Mouse (Mus musculus): ENCODE measurements around the gene Ublcp1. TPM values are rescaled to one million over a fixed set of nuclear protein-coding genes. Genes with fewer than 3 reads are reported as not detected.
A peak's percentile ranks its signal among the peaks of the same experiment; 100 is the strongest.
"Not testable (repeated sequence)": the region's sequence is repeated elsewhere in the genome, so short reads cannot be mapped to it uniquely, and the experiment has no call there.

Ublcp1 gene
- polyA plus RNA-seq, 1 experiment from 2014 or later: 55.3 TPM

DNA sequence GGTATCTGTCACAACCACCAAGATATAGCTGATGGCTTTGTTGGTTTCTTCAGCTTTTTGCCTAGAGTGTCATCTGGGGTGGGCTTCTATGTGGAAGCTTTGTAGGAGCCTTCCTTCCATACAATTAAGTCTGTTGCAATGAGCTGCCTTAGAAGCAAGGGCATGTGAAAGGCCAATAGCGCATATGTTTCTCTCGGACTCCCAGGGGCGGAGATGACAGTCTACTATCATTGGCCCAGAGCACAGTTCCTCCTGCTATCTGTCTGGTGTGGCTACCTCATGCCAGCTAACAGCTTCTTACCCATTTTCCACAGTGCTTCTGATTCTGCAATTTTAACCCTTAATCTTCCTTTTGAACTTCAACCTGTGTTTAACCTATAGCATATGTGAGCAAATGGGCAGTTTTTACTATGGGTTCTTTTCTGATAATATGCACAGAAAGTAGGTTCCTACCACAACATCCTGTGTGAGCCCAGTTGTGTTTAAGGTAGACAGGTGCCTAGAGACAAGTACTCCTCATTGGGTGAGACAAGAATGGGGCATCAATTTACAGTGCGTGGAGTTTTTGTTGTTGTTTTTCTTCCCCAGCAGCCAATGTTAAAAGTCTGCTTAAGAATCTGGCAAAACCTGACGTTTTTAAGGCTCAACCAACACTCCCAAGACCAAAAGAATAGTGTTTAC, 24.5 kb upstream of the Ublcp1 start:
- peak; percentile 56 for DNase-seq (ENCODE audit: low spot score)

DNA sequence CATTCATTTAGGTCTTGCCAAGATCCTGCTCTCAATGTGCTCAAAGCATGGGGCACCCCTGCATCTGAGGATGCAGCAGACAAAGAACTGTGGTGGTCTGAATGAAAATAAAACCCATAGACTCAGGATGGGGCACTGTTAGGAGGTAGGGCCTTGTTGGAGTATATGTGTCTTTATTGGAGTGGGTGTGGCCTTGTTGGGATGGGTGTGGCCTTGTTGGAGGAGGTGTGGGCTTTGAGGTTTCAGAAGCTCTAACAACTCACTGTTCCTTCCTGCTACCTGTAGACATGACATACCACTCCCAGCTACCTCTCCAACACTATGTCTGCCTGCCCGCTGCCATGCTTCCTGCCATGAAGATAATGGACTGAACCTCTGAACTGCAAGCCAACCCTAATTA, 18.8 kb upstream of the Ublcp1 start:
- DNase-seq (ENCODE audit: low spot score): no peak

DNA sequence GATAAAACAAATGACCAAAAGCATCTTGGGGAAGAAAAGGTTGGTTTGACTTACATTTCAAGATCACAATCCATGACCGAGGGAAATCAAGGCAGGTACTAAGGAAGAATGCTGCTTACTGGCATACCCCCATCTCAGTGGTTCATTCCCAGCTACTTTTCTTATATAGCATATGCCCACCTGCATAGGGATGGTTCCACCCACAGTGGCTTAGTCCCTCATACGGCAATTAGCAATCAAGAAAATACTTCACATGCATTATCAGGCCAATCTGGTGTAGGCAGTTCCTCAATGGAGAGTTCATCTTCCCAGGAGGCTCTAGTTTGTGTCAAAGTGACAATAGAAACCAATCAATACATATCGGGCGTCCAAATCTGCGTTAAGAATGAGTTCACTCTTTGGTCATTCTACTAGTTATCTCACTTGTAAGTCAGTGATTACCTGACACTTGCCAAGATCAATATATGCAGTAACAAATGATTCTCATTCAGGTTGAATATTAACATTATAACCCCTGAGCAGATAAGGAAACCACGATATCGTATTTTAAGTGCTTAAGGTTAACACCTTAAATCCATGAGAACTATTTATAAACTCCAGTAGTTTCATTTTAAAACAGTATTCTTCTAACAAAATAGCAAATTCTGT, 14.9 kb upstream of the Ublcp1 start:
- DNase-seq (ENCODE audit: low spot score): no peak

DNA sequence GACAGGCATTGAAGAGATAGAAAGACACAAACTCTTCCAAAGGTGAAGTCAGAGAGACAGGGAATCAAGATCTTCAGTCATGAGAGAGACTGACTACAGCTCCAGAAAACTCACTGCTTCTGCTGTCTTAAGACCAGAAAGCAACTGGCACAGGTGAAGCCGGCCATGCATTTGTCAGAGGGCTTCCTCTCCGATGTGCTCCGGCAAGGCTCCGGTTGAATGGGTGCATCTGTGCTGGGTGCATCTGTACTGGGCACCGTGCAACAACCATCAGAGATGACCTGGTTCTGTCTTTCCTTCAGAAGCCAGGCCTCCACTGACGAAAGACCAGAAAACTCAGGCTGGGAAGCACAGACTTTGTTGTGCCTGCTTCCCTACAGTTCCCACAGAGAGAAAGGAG, 9.9 kb upstream of the Ublcp1 start:
- DNase-seq (ENCODE audit: low spot score): no peak

DNA sequence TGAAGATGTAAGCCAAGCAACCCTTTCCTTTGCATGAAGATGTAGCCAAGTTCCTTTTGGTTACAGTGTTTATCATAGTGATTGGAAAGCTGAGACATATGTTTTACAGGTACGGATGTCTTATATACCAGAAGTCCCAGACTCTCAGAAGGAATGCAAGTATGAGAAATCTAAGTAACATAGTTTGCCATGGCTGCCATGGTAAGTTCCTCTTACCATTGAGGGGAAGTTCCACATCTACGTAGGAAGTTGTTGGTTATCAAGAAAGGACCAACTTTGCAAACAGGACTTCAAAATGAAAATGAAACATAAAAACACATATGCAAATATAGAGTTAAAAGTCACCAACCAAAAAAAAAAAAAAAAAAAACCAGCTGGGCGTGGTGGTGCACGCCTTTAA, 8.1 kb upstream of the Ublcp1 start:
- no peak for DNase-seq (ENCODE audit: low spot score)

GRCm38 (mm10) chr11:44476445-44476844, 6.1 kb upstream of the Ublcp1 start:
- DNase-seq (ENCODE audit: low spot score): peak; percentile 68

DNA sequence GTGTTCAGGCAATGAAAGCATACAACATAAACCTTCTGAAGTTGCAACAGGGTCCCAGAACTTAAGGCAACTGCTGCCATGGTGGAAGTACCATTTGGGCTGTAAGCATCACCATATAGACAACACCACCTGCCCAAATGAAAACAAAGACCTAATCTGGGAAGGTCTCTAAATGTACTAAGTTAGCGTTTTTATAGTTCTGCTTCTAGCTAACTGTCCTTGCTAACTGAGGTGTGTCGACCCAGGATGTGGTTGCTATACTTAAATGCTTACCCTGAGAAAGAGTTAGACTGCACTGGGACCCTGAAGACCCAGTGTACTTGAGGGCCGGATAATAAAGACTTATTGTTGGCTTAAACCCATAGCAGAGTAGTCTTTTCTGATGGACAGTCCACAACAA, 5.2 kb upstream of the Ublcp1 start:
- peak; percentile 33 for DNase-seq (ENCODE audit: low spot score)

DNA sequence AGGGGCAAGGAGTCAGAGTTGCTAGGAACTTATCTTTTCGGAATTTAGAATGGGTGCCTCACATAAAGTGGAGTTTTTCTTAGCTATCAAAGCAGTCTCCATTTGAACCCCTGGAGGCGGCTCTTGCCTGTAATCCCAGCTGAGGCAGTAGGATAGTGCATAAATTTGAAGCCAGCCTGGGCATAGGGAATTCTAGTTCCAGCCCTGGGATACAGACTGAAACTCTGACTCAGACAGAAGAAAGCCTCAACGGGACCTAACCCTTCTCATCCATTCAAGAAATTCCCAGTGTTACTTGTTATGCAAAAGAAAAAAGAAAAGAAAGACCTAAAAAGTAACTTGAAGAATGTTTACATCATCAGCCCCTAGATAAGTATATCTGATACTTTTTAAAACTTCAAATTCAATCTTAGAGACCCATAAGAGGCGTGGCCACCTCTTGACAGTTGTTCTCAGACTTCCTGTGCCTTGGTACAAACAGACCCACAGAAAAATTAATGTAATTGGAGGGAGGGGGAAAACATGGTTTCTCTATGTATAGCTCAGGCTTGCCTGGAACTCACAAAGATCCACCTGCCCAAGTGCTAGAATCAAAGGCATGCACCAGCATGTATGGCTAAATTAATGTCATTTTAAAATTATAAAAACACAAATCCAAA, 1.2 kb upstream of the Ublcp1 start:
- peak; percentile 43 for DNase-seq (ENCODE audit: low spot score)

DNA sequence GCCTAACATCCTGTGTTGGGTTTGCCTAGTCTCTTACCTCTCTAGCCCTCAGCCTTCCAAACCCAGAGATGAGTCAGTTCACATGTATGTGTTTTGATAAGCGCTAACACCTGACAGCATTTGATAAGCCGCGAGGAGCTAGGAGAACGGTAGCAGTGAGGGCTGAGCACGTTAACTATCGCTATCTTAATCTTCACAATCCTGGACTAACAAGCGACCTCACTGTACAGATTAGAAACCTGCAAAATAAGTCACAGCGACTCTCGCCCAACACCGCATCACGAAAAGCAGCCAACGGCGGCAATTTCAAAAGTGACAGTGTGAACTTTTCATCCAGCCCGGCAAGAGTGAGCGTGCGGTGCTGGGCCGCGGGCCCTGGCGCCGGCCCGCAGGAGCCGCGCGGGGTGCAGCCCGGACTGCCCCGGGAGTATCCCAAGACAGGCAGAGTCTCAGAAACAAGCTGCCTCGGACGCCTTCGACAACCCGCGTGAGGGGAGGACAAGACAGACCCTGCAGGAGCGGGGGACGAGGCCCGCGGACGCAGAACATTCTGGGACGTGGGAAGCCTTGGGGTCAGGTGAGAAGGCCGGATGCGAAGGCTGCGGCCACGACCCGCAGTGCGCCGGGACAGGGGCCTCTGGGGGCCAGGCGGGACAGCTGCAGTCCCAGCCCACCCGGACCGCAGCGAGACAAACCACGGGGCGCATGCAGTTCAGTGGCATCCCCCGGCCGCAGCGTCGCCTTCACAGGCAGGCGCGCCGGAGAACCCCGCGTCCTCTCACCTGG, 459 bp downstream of the Ublcp1 start:
- DNase-seq (ENCODE audit: low spot score): peak; percentile 66

- DNase-seq (ENCODE audit: low spot score): no peak
These were observed 1.9 kb downstream of the Ublcp1 start for GRCm38 (mm10) chr11:44468306-44468790.

DNA sequence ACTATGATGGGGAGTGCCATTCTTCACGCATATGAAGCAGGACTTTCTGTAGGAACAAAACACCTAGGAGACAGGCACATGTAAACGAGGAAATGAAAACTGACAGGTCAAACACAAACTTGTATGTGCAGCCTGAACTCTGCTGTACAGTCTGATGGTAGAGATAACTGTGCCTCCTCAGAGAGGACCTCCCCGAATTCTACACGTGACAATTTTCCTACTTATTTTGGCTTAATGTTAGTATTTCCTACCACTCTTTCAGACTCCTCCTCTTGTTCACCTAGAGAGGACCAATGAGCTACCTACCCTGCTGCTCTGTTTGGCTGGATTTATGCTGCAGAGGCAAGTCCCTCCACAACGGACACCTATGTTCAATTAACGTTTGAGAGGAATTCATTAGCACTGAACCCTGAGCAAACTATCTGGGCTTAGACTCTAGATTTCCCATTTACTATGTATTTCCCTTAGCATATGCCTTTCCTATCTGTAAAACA, 3.3 kb downstream of the Ublcp1 start:
- no peak for DNase-seq (ENCODE audit: low spot score)

DNA sequence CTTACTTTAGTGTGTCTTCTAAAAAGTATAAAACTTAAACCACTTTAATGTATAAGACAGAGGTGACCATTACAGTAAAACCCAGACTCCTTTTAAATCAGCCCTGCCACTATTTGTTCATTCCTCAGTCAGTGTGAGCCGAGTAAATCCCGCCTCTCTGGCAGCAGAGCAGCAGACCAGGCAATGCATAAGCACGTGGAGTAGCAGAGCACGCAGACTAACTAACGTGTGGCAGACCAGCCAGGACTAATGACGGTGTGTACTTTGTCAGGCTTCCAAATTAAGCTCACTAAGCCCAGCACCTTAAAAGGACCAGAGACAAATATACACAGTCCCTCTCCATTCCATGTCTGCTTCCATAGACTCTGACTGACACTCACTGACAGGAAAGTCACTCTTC, 8.8 kb downstream of the Ublcp1 start:
- DNase-seq (ENCODE audit: low spot score): no peak

GRCm38 (mm10) chr11:44453423-44453822, 16.9 kb downstream of the Ublcp1 start:
- DNase-seq (ENCODE audit: low spot score): peak; percentile 71

DNA sequence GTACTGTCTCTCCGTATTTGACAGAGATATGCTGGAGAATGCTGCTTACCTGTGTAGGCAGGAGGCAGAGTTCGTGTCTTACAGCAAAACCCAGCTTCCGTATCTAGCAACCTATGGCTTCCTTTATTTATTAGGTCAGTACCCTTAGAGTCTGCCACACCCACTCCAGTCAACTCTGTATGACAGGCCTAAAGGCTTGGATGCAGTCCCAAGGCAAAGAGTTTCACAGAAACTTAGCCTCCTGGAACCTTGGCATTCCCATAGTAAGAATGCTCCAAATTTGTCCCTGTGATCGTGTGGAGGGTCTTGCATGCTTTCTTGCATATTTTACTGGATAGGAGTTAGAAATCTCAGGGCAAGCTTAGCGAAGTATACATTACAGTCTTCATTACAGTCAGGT, 18.3 kb downstream of the Ublcp1 start:
- not testable (repeated sequence) for DNase-seq (ENCODE audit: low spot score)

DNA sequence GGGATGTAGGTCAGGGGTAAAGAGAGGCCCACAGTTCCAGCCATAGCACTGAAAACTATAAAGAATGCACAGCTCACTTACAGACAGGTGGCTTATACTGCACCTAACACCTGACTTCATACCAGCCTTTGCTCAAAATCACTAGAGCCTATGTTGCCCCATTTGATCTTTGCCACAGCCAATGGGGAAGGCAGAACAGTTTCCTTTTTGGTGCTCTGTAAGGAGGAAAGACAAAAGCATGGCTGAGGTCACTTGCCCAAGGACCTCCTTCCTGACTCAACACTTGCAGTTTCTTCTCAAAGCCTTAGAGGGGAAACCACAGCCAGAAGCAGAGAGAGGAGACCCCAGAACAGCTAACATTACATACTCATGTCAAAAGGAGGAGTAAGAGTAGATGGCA, 19.3 kb downstream of the Ublcp1 start:
- DNase-seq (ENCODE audit: low spot score): peak; percentile 82

GRCm38 (mm10) chr11:44437786-44438185, 32.5 kb downstream of the Ublcp1 start:
- DNase-seq (ENCODE audit: low spot score): no peak

DNA sequence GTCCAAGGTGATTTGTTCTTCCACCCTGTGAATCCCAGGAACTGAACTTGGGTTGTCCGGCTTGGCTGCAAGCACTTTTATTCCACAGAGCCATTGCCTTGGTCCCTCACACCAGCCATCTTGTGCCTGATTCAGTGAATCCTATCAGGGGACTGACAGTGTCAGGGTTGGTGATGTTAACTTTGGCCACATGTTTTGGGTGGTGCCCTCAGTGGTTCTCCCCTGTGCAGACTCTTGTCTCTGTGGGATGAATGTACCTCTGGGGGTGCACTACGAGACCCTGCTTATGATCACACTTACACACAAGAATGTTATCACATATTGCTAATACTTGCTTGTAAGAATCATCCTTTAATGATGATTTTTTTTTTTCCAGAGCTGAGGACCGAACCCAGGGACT, 40.3 kb downstream of the Ublcp1 start:
- DNase-seq (ENCODE audit: low spot score): no peak

GRCm38 (mm10) chr11:44427951-44428350, 42.3 kb downstream of the Ublcp1 start:
- no peak for DNase-seq (ENCODE audit: low spot score)

DNA sequence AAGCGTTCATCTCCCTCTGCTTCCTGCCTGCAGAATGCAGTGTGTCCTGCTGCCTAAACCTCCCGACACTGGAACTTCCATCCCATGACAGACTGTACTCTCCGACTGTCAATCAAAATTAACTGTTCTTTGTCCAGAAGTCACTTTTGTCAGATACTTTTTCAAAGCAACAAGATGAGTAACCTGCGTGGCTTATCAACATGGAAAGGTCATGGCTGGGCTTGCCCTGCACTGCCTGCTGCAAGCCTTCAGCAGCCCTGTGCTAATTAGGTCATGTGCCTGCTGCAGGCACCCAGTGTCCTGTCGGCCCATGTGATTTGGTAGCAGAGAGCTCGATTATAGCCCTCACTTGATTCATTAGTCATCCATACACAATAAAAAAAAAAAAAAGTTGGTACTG, 44.7 kb downstream of the Ublcp1 start:
- no peak for DNase-seq (ENCODE audit: low spot score)

GRCm38 (mm10) chr11:44425006-44425405, 45.3 kb downstream of the Ublcp1 start:
- no peak for DNase-seq (ENCODE audit: low spot score)

DNA sequence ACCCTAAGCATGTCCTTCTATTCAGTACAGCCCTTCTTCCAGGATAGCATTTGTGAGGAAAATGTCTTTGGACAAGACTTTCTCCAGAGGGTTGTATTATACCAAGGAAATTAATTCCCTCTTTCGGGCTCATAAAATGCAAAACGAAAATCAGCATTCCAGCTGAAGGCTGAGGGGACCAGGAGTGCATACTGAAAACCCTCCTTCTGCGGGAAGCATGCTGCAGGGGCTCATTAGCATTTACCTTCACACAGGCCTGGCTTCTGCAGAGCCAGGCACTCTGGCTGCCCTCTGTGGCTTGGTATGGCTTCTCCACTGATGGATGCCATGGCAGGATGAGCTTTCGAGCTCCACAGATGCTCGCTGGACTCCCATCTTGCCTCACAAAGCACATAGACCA, 46.3 kb downstream of the Ublcp1 start:
- DNase-seq (ENCODE audit: low spot score): no peak

- no peak for DNase-seq (ENCODE audit: low spot score)
These were observed 47.0 kb downstream of the Ublcp1 start for GRCm38 (mm10) chr11:44423261-44423660.
